ENCODE assay signal across 13 mouse cellular contexts in genomic region chr13:29944493-29944892, GRCm38 (mm10). TPM values are rescaled to one million over a fixed set of nuclear protein-coding genes. Genes with fewer than 3 reads are reported as not detected.
A peak's percentile ranks its signal among the peaks of the same experiment; 100 is the strongest.
DNase-seq lines count a peak whose midpoint lies in the region; ATAC-seq and TF ChIP-seq lines count a peak whose summit lies in the region.
"Had no signal": no experiment of that assay in that cellular context is flagged by ENCODE, and none has a peak within 500 bp of the region (broad histone marks: within the 10 kb centered on the region; RNA-seq: fewer than 3 reads in every experiment).

No protein-coding gene starts in this region.

- TF ChIP-seq CTCF in kidney, adult 2 months (conservative IDR thresholded peaks at IDR 0.05; ENCODE audit: insufficient read depth, insufficient read length, low read depth, low read length), result no peak

- no peaks in the 10 kb centered on the region for H3K9me3 ChIP-seq in kidney, embryonic 14.5 days (ENCODE audit: control insufficient read depth, low read length)
- H3K9me3 ChIP-seq in ES-E14 (ENCODE audit: control insufficient read depth, insufficient read depth, low read depth, low read length), result no peaks in the 10 kb centered on the region
- no peaks in the 10 kb centered on the region for H3K9me3 ChIP-seq in forebrain, embryonic 13.5 days (replicated peaks)
- H3K9me3 ChIP-seq: forebrain, embryonic 15.5 days; limb, embryonic 12.5 days had no signal

- H3K4me1 ChIP-seq in kidney, embryonic 14.5 days (ENCODE audit: control insufficient read depth, insufficient read depth, low read length), result no peaks in the 10 kb centered on the region; the same call in 1 of the 2 replicates
- peaks cover 0 to 9% of the 10 kb centered on the region in 2 experiments; a peak in 1 of 4 replicates for H3K4me1 ChIP-seq in ES-E14 (ENCODE audit: control insufficient read depth in 2 of 2, insufficient read depth in 2 of 2, low read length in 2 of 2, poor library complexity in 1 of 2)
- H3K4me1 ChIP-seq in kidney, adult 2 months (ENCODE audit: control insufficient read depth, insufficient read depth, low read length), result peaks cover 19% of the 10 kb centered on the region
- 0 out of 2 replicates have a peak, but pooled peaks cover 4% of the 10 kb centered on the region for H3K4me1 ChIP-seq in forebrain, embryonic 13.5 days

- no peaks in the 10 kb centered on the region; the same call in 1 of the 2 replicates for H3K36me3 ChIP-seq in kidney, embryonic 14.5 days (ENCODE audit: control insufficient read depth, insufficient read depth, low read length)
- H3K36me3 ChIP-seq in ES-E14 (ENCODE audit: control insufficient read depth, insufficient read depth, low read length, poor library complexity, severe bottlenecking), result peaks cover 33% of the 10 kb centered on the region
- H3K36me3 ChIP-seq in kidney, adult 2 months (ENCODE audit: control insufficient read depth, insufficient read depth, low read length), result no peaks in the 10 kb centered on the region
- H3K36me3 ChIP-seq in forebrain, embryonic 13.5 days (ENCODE audit: poor library complexity, severe bottlenecking), result peaks cover 24% of the 10 kb centered on the region; the same call in 1 of the 2 replicates
- H3K36me3 ChIP-seq: forebrain, embryonic 15.5 days had no signal

- H3K4me2 ChIP-seq in kidney, embryonic 14.5 days (replicated peaks; ENCODE audit: low read depth, low read length), result no peak overlapping the region
- H3K4me2 ChIP-seq in forebrain, embryonic 13.5 days, result no peak overlapping the region
- H3K4me2 ChIP-seq: forebrain, embryonic 15.5 days; limb, embryonic 12.5 days had no signal

- no peak overlapping the region for H3K27ac ChIP-seq in kidney, embryonic 14.5 days (ENCODE audit: low read depth, low read length)
- no peak overlapping the region for H3K27ac ChIP-seq in ES-E14 (ENCODE audit: insufficient read depth, low read depth, low read length, poor library complexity, severe bottlenecking)
- peak overlapping the region; percentile 76; the same call in 1 of the 2 replicates for H3K27ac ChIP-seq in kidney, adult 2 months (ENCODE audit: insufficient read depth, low read depth, low read length)
- H3K27ac ChIP-seq in forebrain, embryonic 13.5 days, result no peak overlapping the region
- H3K27ac ChIP-seq: limb, embryonic 12.5 days had no signal

- no peak for TF ChIP-seq POLR2A in kidney, adult 2 months (IDR thresholded peaks at IDR 0.05; ENCODE audit: low read depth, low read length)

- ATAC-seq in kidney, embryonic 14.5 days (ENCODE audit: low FRiP score, low TSS enrichment), result no peak
- no peak for ATAC-seq in forebrain, embryonic 13.5 days

- no peak overlapping the region for H3K9ac ChIP-seq in kidney, embryonic 14.5 days (ENCODE audit: low read depth, low read length)
- no peak overlapping the region for H3K9ac ChIP-seq in ES-E14 (ENCODE audit: insufficient read depth, low read depth, low read length, poor library complexity, severe bottlenecking)
- H3K9ac ChIP-seq in forebrain, embryonic 13.5 days, result no peak overlapping the region
- H3K9ac ChIP-seq: forebrain, embryonic 15.5 days; limb, embryonic 12.5 days had no signal

- H3K4me3 ChIP-seq in kidney, embryonic 14.5 days (ENCODE audit: low read length), result no peak overlapping the region
- H3K4me3 ChIP-seq in ES-E14 (ENCODE audit: insufficient read depth in 1 of 2, low read depth in 1 of 2, low read length in 2 of 2, poor library complexity in 1 of 2, severe bottlenecking in 1 of 2), result no peak overlapping the region
- H3K4me3 ChIP-seq in kidney, adult 2 months (ENCODE audit: insufficient read depth, low read depth, low read length), result no peak overlapping the region
- no peak overlapping the region for H3K4me3 ChIP-seq in forebrain, embryonic 13.5 days
- H3K4me3 ChIP-seq: forebrain, embryonic 15.5 days; limb, embryonic 12.5 days had no signal

- in situ Hi-C loops in ES-E14 (cut with MboI; ENCODE audit: low sequenced_read_pairs in 2 of 2, unreplicated experiment in 2 of 2), result no loop called here

- H3K27me3 ChIP-seq in kidney, embryonic 14.5 days (ENCODE audit: control insufficient read depth, insufficient read depth, low read length), result no peaks in the 10 kb centered on the region
- no peaks in the 10 kb centered on the region for H3K27me3 ChIP-seq in kidney, adult 2 months (replicated peaks; ENCODE audit: control insufficient read depth, insufficient read depth, low read length)
- H3K27me3 ChIP-seq in forebrain, embryonic 13.5 days, result no peaks in the 10 kb centered on the region
- H3K27me3 ChIP-seq: forebrain, embryonic 15.5 days; limb, embryonic 12.5 days had no signal

- 73% methylated on average over 8 of the region's 8 CpGs for WGBS in kidney, embryonic 14.5 days
- WGBS in kidney, adult 2 months, result 40% methylated on average over 8 of the region's 8 CpGs
- WGBS in forebrain, embryonic 13.5 days, result 91% methylated on average over 8 of the region's 8 CpGs

- DNase-seq in kidney, adult 11 months, result peak; percentile 38
- no peak for DNase-seq in ES-E14 (ENCODE audit: low read depth, low spot score)
- DNase-seq in kidney, adult 2 months, result peak; percentile 69
- DNase-seq in kidney, postnatal 36 days, result peak; percentile 40 to 48
- DNase-seq in cerebellum, postnatal 36 days, result no peak
- DNase-seq: adrenal gland, adult 8-10 months; cerebellum, adult 18-20 months; heart, postnatal 14 days; thymus, postnatal 36 days had no signal

TF ChIP-seq in ES-E14, 5 proteins besides CTCF, POLR2A, EP300 and RAD21:
- TF ChIP-seq ZC3H11A (IDR thresholded peaks at IDR 0.05; ENCODE audit: borderline replicate concordance, low read depth, low read length) (no peak), HCFC1 (IDR thresholded peaks at IDR 0.05; ENCODE audit: borderline replicate concordance, insufficient read depth, low read length) (no peak), MAFK (IDR thresholded peaks at IDR 0.05; ENCODE audit: insufficient read depth, low read depth, low read length) (0 out of 2 replicates have a peak, but pooled peaks have one; percentile 32)

RNA-seq across cellular contexts. Expression of gene E2f3, which starts 41.4 kb away (rescaled TPM):
- 11.7 and 17.7 TPM in 2 replicates for polyA plus RNA-seq in kidney, embryonic 14.5 days (2014; fragmentation: Nextera tagmentation; extraction: Ambion mirVana)
- total RNA-seq in ES-E14 (2012; rRNA removed), result 12.5 and 15.5 TPM in 2 replicates
- polyA plus RNA-seq in kidney, adult 2 months (2012; rRNA removed), result 2.1 and 2.2 TPM in 2 replicates
- 11.5 and 12.4 TPM in 2 replicates for polyA plus RNA-seq in forebrain, embryonic 13.5 days (2015; fragmentation: Nextera tagmentation; extraction: Ambion mirVana)

Comparison
In these comparisons a context has a peak if more than half of its experiments do, and no peak if none do; other contexts are left out.
1. DNase-seq: peak in kidney, adult 11 months (single experiment), kidney, adult 2 months (single experiment) and kidney, postnatal 36 days (2 of 2); none in ES-E14 (single experiment) and cerebellum, postnatal 36 days (0 of 2).